Comparison of ENCODE assay signal across 9 mouse cellular contexts in the genomic region with DNA sequence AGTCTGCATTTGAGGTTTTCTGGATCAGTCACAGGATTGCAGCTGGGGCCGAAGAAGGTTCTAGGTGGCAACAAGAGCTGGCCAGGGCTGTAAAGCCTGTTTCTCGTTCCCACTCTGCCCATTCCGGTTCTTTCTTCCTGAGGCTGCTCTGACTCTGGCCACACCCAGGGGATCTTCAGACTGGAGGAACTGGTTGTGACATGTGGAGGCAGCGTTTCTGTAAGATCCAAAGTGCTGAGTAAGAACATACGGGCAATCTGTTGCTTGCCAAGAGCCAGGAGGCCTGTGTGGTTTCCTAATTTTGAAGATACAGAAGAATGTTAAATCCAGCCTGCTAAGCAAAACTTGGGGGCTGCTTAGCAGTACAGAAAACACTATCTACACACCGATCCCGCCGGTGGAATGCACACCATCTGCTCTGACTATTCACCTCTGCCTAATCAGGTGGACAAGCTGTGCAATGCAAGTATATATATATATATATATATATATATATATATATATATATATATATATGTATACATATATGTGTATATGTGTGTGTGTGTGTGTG.
DNase-seq lines count a peak whose midpoint lies in the region; ATAC-seq and TF ChIP-seq lines count a peak whose summit lies in the region.
"Had no signal": no experiment of that assay in that cellular context is flagged by ENCODE, and none has a peak within 500 bp of the region (broad histone marks: within the 10 kb centered on the region; RNA-seq: fewer than 3 reads in every experiment).

No protein-coding gene starts in this region.

- H3K4me3 ChIP-seq in embryonic facial prominence, embryonic 15.5 days (replicated peaks), result no peak overlapping the region
- no peak overlapping the region for H3K4me3 ChIP-seq in liver, embryonic 14.5 days (ENCODE audit: insufficient read depth in 1 of 2, low read depth in 2 of 2, low read length in 2 of 2)
- no peak overlapping the region for H3K4me3 ChIP-seq in hindbrain, embryonic 16.5 days (ENCODE audit: low read length)
- H3K4me3 ChIP-seq: heart, adult 2 months had no signal

- 0 out of 2 replicates have a peak, but pooled peaks have one; percentile 19 for ATAC-seq in embryonic facial prominence, embryonic 15.5 days (ENCODE audit: insufficient number of reproducible peaks, low FRiP score, low TSS enrichment, low read depth)
- peak; percentile 79 for ATAC-seq in liver, embryonic 14.5 days (ENCODE audit: insufficient read depth)
- no peak for ATAC-seq in hindbrain, embryonic 16.5 days

- no peaks in the 10 kb centered on the region for H3K27me3 ChIP-seq in embryonic facial prominence, embryonic 15.5 days
- no peaks in the 10 kb centered on the region for H3K27me3 ChIP-seq in liver, embryonic 14.5 days (ENCODE audit: control insufficient read depth, insufficient read depth, low read length)
- no peaks in the 10 kb centered on the region for H3K27me3 ChIP-seq in hindbrain, embryonic 16.5 days (replicated peaks; ENCODE audit: control insufficient read depth, insufficient read depth, low read length)

- TF ChIP-seq EP300 in liver, embryonic 14.5 days (IDR thresholded peaks at IDR 0.05; ENCODE audit: low read depth), result no peak; the same call in 1 of the 2 replicates

- H3K27ac ChIP-seq in embryonic facial prominence, embryonic 15.5 days (replicated peaks), result 0 out of 2 replicates have a peak overlapping the region, but pooled peaks have one; percentile 4
- H3K27ac ChIP-seq in liver, embryonic 14.5 days, result no peak overlapping the region
- H3K27ac ChIP-seq in hindbrain, embryonic 16.5 days (ENCODE audit: low read depth, low read length), result no peak overlapping the region
- H3K27ac ChIP-seq: heart, adult 2 months had no signal

- H3K4me2 ChIP-seq in embryonic facial prominence, embryonic 15.5 days (replicated peaks), result no peak overlapping the region
- no peak overlapping the region for H3K4me2 ChIP-seq in liver, embryonic 14.5 days (ENCODE audit: low read depth)
- no peak overlapping the region for H3K4me2 ChIP-seq in hindbrain, embryonic 16.5 days (ENCODE audit: low read length)

- DNase-seq in right cerebral cortex, adult 18-20 months, result peak; percentile 18
- no peak for DNase-seq in right cerebral cortex, postnatal 4 days
- DNase-seq in liver, embryonic 14.5 days (ENCODE audit: low read depth in 3 of 3, low spot score in 3 of 3), result no peak
- peak; percentile 29 for DNase-seq in telencephalon, adult 2 months (ENCODE audit: low read depth, low spot score)
- no peak for DNase-seq in kidney, postnatal 36 days
- DNase-seq: kidney, postnatal 14 days had no signal

- H3K36me3 ChIP-seq in embryonic facial prominence, embryonic 15.5 days, result no peaks in the 10 kb centered on the region
- no peaks in the 10 kb centered on the region for H3K36me3 ChIP-seq in liver, embryonic 14.5 days (replicated peaks; ENCODE audit: control insufficient read depth, insufficient read depth, low read depth)
- no peaks in the 10 kb centered on the region for H3K36me3 ChIP-seq in hindbrain, embryonic 16.5 days (ENCODE audit: control insufficient read depth, insufficient read depth, low read length)

- H3K9ac ChIP-seq in embryonic facial prominence, embryonic 15.5 days, result no peak overlapping the region
- H3K9ac ChIP-seq in liver, embryonic 14.5 days (replicated peaks), result no peak overlapping the region
- H3K9ac ChIP-seq in hindbrain, embryonic 16.5 days (ENCODE audit: low read depth, low read length), result no peak overlapping the region

- no peaks in the 10 kb centered on the region for H3K9me3 ChIP-seq in embryonic facial prominence, embryonic 15.5 days (replicated peaks)
- no peaks in the 10 kb centered on the region for H3K9me3 ChIP-seq in liver, embryonic 14.5 days (ENCODE audit: control insufficient read depth, low read length)
- H3K9me3 ChIP-seq in hindbrain, embryonic 16.5 days (ENCODE audit: control insufficient read depth, low read length), result no peaks in the 10 kb centered on the region

- TF ChIP-seq CTCF in liver, embryonic 14.5 days (IDR thresholded peaks at IDR 0.05; ENCODE audit: low read depth), result no peak

- WGBS in embryonic facial prominence, embryonic 15.5 days, result 28% methylated on average over 8 of the region's 8 CpGs
- 22% methylated on average over 8 of the region's 8 CpGs for WGBS in liver, embryonic 14.5 days (ENCODE audit: insufficient replicate concordance)
- WGBS in hindbrain, embryonic 16.5 days, result 80% methylated on average over 8 of the region's 8 CpGs

- H3K4me1 ChIP-seq in embryonic facial prominence, embryonic 15.5 days, result 0 out of 2 replicates have a peak, but pooled peaks cover 8% of the 10 kb centered on the region
- peaks cover 5 to 17% of the 10 kb centered on the region in 2 experiments; a peak in 3 of 4 replicates for H3K4me1 ChIP-seq in liver, embryonic 14.5 days (replicated peaks; ENCODE audit: control insufficient read depth in 2 of 2, insufficient read depth in 2 of 2, low read length in 1 of 2)
- no peaks in the 10 kb centered on the region for H3K4me1 ChIP-seq in hindbrain, embryonic 16.5 days (ENCODE audit: control insufficient read depth, insufficient read depth, low read depth, low read length)

Comparison
In these comparisons a context has a peak if more than half of its experiments do, and no peak if none do; other contexts are left out.
1. DNase-seq: peak in right cerebral cortex, adult 18-20 months (single experiment) and telencephalon, adult 2 months (single experiment); none in right cerebral cortex, postnatal 4 days (single experiment), liver, embryonic 14.5 days (0 of 3) and kidney, postnatal 36 days (0 of 2).